Mouse (Mus musculus) heart, adult 9 months (tissue): Measurements from ENCODE around the gene Acta2.
A peak's percentile ranks its signal among the peaks of the same experiment; 100 is the strongest.

Experiments used
- DNase-seq, 2 experiments: peaks; one replicate each; pipeline ENCODE4 v3.0.0; 2022; ENCODE audit warnings: low spot score in 2 of 2

Gene Acta2

GRCm38 (mm10) chr19:34192008-34192963, 63.1 kb downstream of the Acta2 start, which contains the start of gene Stambpl1:
Gene Stambpl1 (plus strand): TSS chr19:34192229.
- peak; percentile 71 to 74 for DNase-seq

GRCm38 (mm10) chr19:34191645-34192007, 63.8 kb downstream of the Acta2 start:
- DNase-seq = no peak
